Mouse (Mus musculus) layer of hippocampus, adult 6 months (tissue): Measurements from ENCODE around the gene Tmem128. TPM values are rescaled to one million over a fixed set of nuclear protein-coding genes. Genes with fewer than 3 reads are reported as not detected.

Source experiments
- long read RNA-seq, 2 experiments: library from polyadenylated mRNA; unstranded; transcript quantifications; one replicate each; pipeline ENCODE4 v2.0.0; 2019 to 2020
- polyA plus RNA-seq: library from polyadenylated mRNA; unstranded; fragments of <200 nt; fragmentation: Nextera tagmentation; gene quantifications from 2 replicates; pipeline ENCODE4 v1.2.3, GENCODE M21; 2021

Tmem128 gene
- polyA plus RNA-seq: 46.8 and 54.8 TPM in 2 replicates
- long read RNA-seq, experiment 1, transcript Tmem128-201 (5 exons, 1,291 nt): major isoform, 44 of 56 reads
- long read RNA-seq, experiment 1, partial matches to known transcripts: 3 of 56 reads
- long read RNA-seq, experiment 1, other reads (novel, unspliced or antisense): 6 of 56 reads
- long read RNA-seq, experiment 2, transcript Tmem128-201 (5 exons, 1,291 nt): major isoform, 28 of 37 reads
- long read RNA-seq, experiment 2, partial matches to known transcripts: 0 of 37 reads
- long read RNA-seq, experiment 2, other reads (novel, unspliced or antisense): 2 of 37 reads

DNA sequence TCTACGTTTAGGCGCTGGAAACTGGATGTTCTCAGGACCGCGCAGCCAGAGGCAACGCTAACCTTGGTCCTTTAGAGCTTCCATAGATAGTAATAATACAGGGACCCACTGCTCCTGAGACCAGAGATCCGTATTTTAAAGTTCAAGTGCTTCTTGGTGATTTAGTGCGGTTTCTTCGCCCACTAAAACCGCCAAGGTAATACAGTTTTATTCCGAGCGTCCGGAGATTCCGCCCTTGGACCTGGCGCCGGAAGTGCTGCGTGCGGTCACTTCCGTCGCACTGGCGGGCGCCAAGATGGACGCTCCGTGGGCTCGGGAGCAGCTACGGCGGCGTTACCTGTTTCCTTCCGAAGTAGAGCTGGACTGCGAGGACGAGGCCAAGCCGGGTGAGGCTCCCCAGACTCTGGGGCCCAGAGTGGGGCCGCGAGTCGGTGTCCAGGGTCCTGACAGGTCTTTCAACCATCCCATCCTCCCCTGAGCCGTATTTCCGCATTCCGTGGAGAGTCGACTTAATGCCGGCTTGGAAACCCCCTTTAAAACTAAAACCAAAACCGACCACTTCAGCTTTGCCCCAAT is at the start of gene Tmem128:
Gene Tmem128 (plus strand): TSS at position 79 of the 576 bp plus-strand sequence.

DNA sequence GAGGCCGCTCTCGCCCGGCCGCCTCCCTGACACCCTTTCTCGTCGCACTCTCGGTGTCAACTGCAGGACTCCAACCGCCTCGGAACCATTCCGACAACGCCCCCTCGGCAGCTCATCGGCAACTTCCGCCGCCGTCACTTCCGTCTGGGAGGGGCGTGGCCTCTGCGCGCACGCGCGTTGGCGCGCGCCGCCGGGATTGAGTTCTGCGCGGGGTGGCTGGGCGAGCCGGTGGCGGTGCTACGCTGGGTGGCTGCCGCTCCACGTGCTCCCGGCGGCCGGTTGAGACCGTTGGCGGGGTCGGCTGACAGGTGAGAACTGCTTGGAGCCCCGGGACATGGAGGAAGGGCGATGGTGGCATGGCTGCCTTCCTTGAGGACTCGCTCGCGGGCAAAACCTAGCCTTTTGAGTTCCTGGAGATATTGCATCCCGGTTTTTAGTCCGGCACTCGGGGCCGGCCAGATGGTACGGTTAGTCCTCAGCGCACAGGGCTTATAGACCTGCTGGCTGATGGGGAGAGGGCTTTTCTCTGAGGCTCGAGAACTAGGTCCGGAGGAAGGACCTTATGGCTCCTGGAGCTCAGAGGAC is 39.6 kb upstream of the Tmem128 start, which contains the start of the genes Zbtb49 and Lyar:
Gene Zbtb49 (minus strand): TSS at position 130 of the 585 bp plus-strand sequence.
Gene Lyar (plus strand): TSS at position 143 of the 585 bp plus-strand sequence.

DNA sequence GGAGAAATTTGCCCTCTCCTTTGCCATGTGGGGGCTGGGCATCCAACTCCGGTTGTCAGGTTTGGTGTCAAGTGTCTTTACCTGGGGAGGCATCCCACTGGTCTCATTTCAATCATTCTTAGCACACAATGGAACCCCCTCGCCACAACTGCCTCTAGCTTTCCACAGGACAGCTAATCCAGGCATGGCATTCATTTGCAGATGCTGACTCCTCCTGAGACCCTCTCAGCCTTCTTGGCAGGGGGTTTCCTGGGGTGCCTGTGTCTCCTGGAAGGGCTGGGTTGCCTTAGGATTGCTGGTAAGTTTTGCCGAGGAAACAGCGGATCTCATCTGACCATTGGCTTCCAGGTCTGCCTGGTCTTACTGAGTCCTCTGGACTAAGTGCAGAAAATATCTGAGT is 15.8 kb downstream of the Tmem128 start, which contains the start of gene Otop1:
Gene Otop1 (plus strand): TSS at position 202 of the 400 bp plus-strand sequence.

Other genes with a start within 250 kb of the Tmem128 start
- 44.1 and 46.4 TPM in 2 replicates for gene Stx18, start 221.4 kb upstream of the Tmem128 start, polyA plus RNA-seq
- gene Nsg1, start 100.3 kb upstream of the Tmem128 start, polyA plus RNA-seq: 116 and 152 TPM in 2 replicates
- gene Zbtb49, start 39.7 kb upstream of the Tmem128 start, polyA plus RNA-seq: 4.1 and 5.0 TPM in 2 replicates
- 28.1 and 29.9 TPM in 2 replicates for gene Lyar, start 39.7 kb upstream of the Tmem128 start, polyA plus RNA-seq
- gene Otop1, start 15.8 kb downstream of the Tmem128 start, polyA plus RNA-seq: 0.08 TPM in 1 of 2 replicates, not detected in the other
- 6.8 and 8.1 TPM in 2 replicates for gene Drd5, start 59.2 kb downstream of the Tmem128 start, polyA plus RNA-seq
- 0.65 and 1.3 TPM in 2 replicates for gene Slc2a9, start 243.0 kb downstream of the Tmem128 start, polyA plus RNA-seq